In the genomic region with DNA sequence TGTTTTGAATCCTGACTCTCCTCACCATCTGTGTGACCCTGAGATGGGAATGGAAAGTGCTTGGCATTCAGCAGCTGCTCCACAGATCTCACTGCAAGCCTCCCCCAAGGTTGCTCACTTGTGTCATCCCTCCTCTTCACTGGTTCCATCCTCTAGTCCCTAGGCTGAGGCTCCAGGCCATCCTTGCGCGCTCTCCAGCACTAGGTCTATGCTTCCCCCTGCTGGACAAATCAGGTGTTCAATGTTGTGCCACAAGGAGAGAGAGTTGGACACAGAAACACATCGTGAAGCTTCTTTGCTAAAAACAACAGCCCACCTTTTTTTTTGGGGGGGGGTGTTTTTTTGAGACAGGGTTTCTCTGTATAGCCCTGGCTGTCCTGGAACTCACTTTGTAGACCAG, we compare ENCODE assay signal across 8 mouse cellular contexts. TPM values are rescaled to one million over a fixed set of nuclear protein-coding genes. Genes with fewer than 3 reads are reported as not detected.
DNase-seq lines count a peak whose midpoint lies in the region; ATAC-seq and TF ChIP-seq lines count a peak whose summit lies in the region.

No protein-coding gene starts in this region.

- peaks cover 10% of the 10 kb centered on the region for H3K27me3 ChIP-seq in lung, embryonic 16.5 days (ENCODE audit: control insufficient read depth, insufficient read depth, low read depth, low read length)

- no peak overlapping the region for H3K4me3 ChIP-seq in embryonic fibroblast, embryonic 13.5 days (ENCODE audit: insufficient read depth, low read length)
- no peak overlapping the region for H3K4me3 ChIP-seq in lung, embryonic 16.5 days (ENCODE audit: low read length)

- 8% methylated on average over 3 of the region's 3 CpGs for WGBS in lung, embryonic 16.5 days

- no peak overlapping the region for H3K4me2 ChIP-seq in lung, embryonic 16.5 days (ENCODE audit: low read depth, low read length)

- H3K9ac ChIP-seq in lung, embryonic 16.5 days (ENCODE audit: low read length): no peak overlapping the region

- peak; percentile 84 for DNase-seq in ES-CJ7 (ENCODE audit: low read depth, low spot score)
- DNase-seq in adrenal gland, postnatal 25 days: peak; percentile 72
- peak; percentile 65 for DNase-seq in layer of hippocampus, adult 9-10 months (ENCODE audit: low spot score)
- DNase-seq in retina, postnatal 1 day: peak; percentile 89
- peak; percentile 51 to 68 for DNase-seq in urinary bladder, postnatal 36 days (ENCODE audit: low spot score in 2 of 2)

- no peak for TF ChIP-seq POLR2A in embryonic fibroblast, embryonic 13.5 days (IDR thresholded peaks at IDR 0.05; ENCODE audit: low read depth, low read length)

- no peaks in the 10 kb centered on the region for H3K4me1 ChIP-seq in embryonic fibroblast, embryonic 13.5 days (ENCODE audit: control insufficient read depth, insufficient read depth, low read length)
- peaks cover 5% of the 10 kb centered on the region; the same call in 1 of the 2 replicates for H3K4me1 ChIP-seq in lung, embryonic 16.5 days (replicated peaks; ENCODE audit: control insufficient read depth, insufficient read depth, low read length)

- H3K9me3 ChIP-seq in lung, embryonic 16.5 days (ENCODE audit: control insufficient read depth, low read length): no peaks in the 10 kb centered on the region

- peak; percentile 91 for TF ChIP-seq CTCF in embryonic fibroblast, embryonic 13.5 days (IDR thresholded peaks at IDR 0.05; ENCODE audit: borderline replicate concordance, insufficient read depth, low read length)

- peak; percentile 63 to 83; a peak in 3 of 4 replicates for ATAC-seq in hematopoietic stem cell, adult 5-6 weeks (replicated peaks in 1 of 2; ENCODE audit: insufficient read depth in 1 of 2, low FRiP score in 2 of 2, low TSS enrichment in 1 of 2, low read depth in 1 of 2, poor library complexity in 2 of 2, severe bottlenecking in 2 of 2)
- peak; percentile 70 for ATAC-seq in lung, embryonic 16.5 days (ENCODE audit: low read depth)

- no peak overlapping the region for H3K27ac ChIP-seq in embryonic fibroblast, embryonic 13.5 days (ENCODE audit: insufficient read depth, low read length)
- no peak overlapping the region for H3K27ac ChIP-seq in lung, embryonic 16.5 days (ENCODE audit: low read length)

- H3K36me3 ChIP-seq in lung, embryonic 16.5 days (ENCODE audit: control insufficient read depth, insufficient read depth, low read length): no peaks in the 10 kb centered on the region

RNA-seq across cellular contexts. Expression of a gene that starts 19.6 kb away (rescaled TPM):
- total RNA-seq in adrenal gland, postnatal 25 days (2021): 31.7 and 42.0 TPM in 2 replicates
- 25.1 and 42.1 TPM in 2 replicates for polyA plus RNA-seq in embryonic fibroblast, embryonic 13.5 days (2011; ENCODE audit: insufficient read length, low read depth, missing spikeins)
- total RNA-seq in hematopoietic stem cell, adult 5-6 weeks (2017): 1.4 and 1.6 TPM in 2 replicates
- polyA plus RNA-seq in lung, embryonic 16.5 days (2015; fragmentation: Nextera tagmentation; extraction: Ambion mirVana): 11.0 and 11.3 TPM in 2 replicates

RNA-seq across cellular contexts. Expression of a gene that starts 20.1 kb away (rescaled TPM):
- 1.2 and 1.3 TPM in 2 replicates for total RNA-seq in adrenal gland, postnatal 25 days (2021)
- polyA plus RNA-seq in embryonic fibroblast, embryonic 13.5 days (2011; ENCODE audit: insufficient read length, low read depth, missing spikeins): not detected in 2 replicates
- not detected in 2 replicates for total RNA-seq in hematopoietic stem cell, adult 5-6 weeks (2017)
- polyA plus RNA-seq in lung, embryonic 16.5 days (2015; fragmentation: Nextera tagmentation; extraction: Ambion mirVana): 0.85 and 1.3 TPM in 2 replicates

Comparison
In these comparisons a context has a peak if more than half of its experiments do, and no peak if none do; other contexts are left out.
1. RNA of a gene that starts 19.6 kb away (total RNA-seq): 31.7 to 42.0 TPM in adrenal gland, postnatal 25 days; 1.4 to 1.6 TPM in hematopoietic stem cell, adult 5-6 weeks; every median in the first group is over 10 times any median in the second.
2. Peak in every context shown above with its lines, with median percentiles within 50 percentile points of each other: DNase-seq.